Mouse (Mus musculus) midbrain, postnatal 0 days (tissue): Measurements from ENCODE around the gene Cyp2t4. TPM values are rescaled to one million over a fixed set of nuclear protein-coding genes. Genes with fewer than 3 reads are reported as not detected.

Source experiments
- ATAC-seq: fragments of 200-750 bp; cut with Nextera tagmentation; 2 replicates; pipeline ENCODE4 v1.8.0; 2017; ENCODE audit warnings: moderate number of reproducible peaks, mild to moderate bottlenecking, moderate TSS enrichment, moderate library complexity; ENCODE audit not compliant: low FRiP score
- DNase-seq: peaks from one replicate; pipeline ENCODE4 v3.0.0-alpha.2; 2015; ENCODE audit warnings: low spot score
- H3K27ac ChIP-seq: fragments of 300-500 bp; sonication (generic); 2 replicates; pipeline ENCODE4 v1.5.1; 2014; ENCODE audit warnings: low read depth, mild to moderate bottlenecking, low read length, mixed read lengths
- H3K27me3 ChIP-seq: fragments of 300-500 bp; sonication (generic); 2 replicates; pipeline ENCODE4 v1.6.1; 2014; ENCODE audit warnings: low read length, control low read depth, mixed read lengths; ENCODE audit not compliant: insufficient read depth
- H3K36me3 ChIP-seq: fragments of 300-500 bp; sonication (generic); 2 replicates; pipeline ENCODE4 v1.6.1; 2014; ENCODE audit warnings: low read length, control low read depth, mixed read lengths; ENCODE audit not compliant: insufficient read depth
- H3K4me1 ChIP-seq: fragments of 300-500 bp; sonication (generic); 2 replicates; pipeline ENCODE4 v1.6.1; 2014; ENCODE audit warnings: mild to moderate bottlenecking, control low read depth, antibody characterized with exemption, low read length, mixed read lengths; ENCODE audit not compliant: insufficient read depth
- H3K4me2 ChIP-seq: fragments of 300-500 bp; sonication (generic); 2 replicates; pipeline ENCODE4 v1.6.1; 2014; ENCODE audit warnings: low read depth, mild to moderate bottlenecking, low read length, mixed read lengths; ENCODE audit not compliant: poor library complexity, severe bottlenecking
- H3K4me3 ChIP-seq: fragments of 300-500 bp; sonication (generic); 2 replicates; pipeline ENCODE4 v1.5.1; 2014; ENCODE audit warnings: low read depth, mild to moderate bottlenecking, low read length, moderate library complexity
- H3K9ac ChIP-seq: fragments of 300-500 bp; sonication (generic); replicated peaks from 2 replicates; pipeline ENCODE4 v1.6.1; 2014; ENCODE audit warnings: mild to moderate bottlenecking, low read length, moderate library complexity, mixed read lengths; ENCODE audit not compliant: poor library complexity, severe bottlenecking
- H3K9me3 ChIP-seq: fragments of 300-500 bp; sonication (generic); 2 replicates; pipeline ENCODE4 v1.6.1; 2016; ENCODE audit warnings: low read length, control low read depth
- CTCF ChIP-seq: IDR thresholded peaks from 2 replicates; pipeline ENCODE4 v1.5.1; 2016; ENCODE audit warnings: antibody characterized with exemption, mild to moderate bottlenecking
- WGBS: fragments of 180-500 bp; shearing (Covaris S2); extraction: QIAGEN DNeasy Blood & Tissue Kit; methylation state at CpG from one replicate; pipeline ENCODE4 v1.1.7; 2014; 5-methylcytosine and 5-hydroxymethylcytosine counted together
- polyA plus RNA-seq: library from polyadenylated mRNA; unstranded; fragments of >200 nt; fragmentation: Nextera tagmentation; extraction: Ambion mirVana; gene quantifications from 2 replicates; pipeline ENCODE4 v1.2.1, GENCODE M21; 2015
- total RNA-seq: library from RNA; depleted of rRNA; stranded (reverse); fragments of >200 nt; gene quantifications from 2 replicates; pipeline ENCODE4 v1.2.3, GENCODE M21; 2014

Cyp2t4 gene
- total and polyA plus RNA-seq, 2 experiments from 2014 or later, result 0.30 TPM; not detected in 1

DNA sequence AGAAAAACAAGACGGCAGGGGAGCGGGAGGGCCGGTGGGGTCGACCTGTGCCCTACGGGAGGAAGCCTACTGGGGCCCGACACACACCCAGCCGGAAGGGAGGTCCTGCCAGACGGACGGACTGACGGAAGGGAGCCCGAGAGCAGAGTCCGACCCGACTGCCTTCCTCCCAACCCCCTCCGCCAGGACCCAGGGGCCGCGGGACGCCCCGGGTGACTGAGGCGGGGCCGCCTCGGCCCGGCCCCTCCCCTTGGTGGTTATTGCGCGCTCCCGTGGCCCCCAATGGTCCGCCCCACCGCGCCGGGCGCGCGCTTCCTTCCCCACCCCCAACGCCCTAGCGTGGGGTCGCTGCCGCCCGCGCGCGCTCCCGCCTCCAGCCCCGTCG is 12.7 kb downstream of the Cyp2t4 start:
- no peak for TF ChIP-seq CTCF
- under 1% methylated on average over 20 of the region's 43 CpGs for WGBS
- Histone ChIP-seq H3K4me1 (peaks cover 25% of the 10 kb centered on the region), H3K27ac (peak overlapping the region; percentile 96), H3K4me3 (peak overlapping the region; percentile 82), H3K9me3 (no peaks in the 10 kb centered on the region), H3K27me3 (no peaks in the 10 kb centered on the region), H3K4me2 (peak overlapping the region; percentile 69), H3K36me3 (peaks cover 13% of the 10 kb centered on the region), H3K9ac (peak overlapping the region; percentile 94)
- DNase-seq, result peak; percentile 78
- peak; percentile 67 for ATAC-seq

DNA sequence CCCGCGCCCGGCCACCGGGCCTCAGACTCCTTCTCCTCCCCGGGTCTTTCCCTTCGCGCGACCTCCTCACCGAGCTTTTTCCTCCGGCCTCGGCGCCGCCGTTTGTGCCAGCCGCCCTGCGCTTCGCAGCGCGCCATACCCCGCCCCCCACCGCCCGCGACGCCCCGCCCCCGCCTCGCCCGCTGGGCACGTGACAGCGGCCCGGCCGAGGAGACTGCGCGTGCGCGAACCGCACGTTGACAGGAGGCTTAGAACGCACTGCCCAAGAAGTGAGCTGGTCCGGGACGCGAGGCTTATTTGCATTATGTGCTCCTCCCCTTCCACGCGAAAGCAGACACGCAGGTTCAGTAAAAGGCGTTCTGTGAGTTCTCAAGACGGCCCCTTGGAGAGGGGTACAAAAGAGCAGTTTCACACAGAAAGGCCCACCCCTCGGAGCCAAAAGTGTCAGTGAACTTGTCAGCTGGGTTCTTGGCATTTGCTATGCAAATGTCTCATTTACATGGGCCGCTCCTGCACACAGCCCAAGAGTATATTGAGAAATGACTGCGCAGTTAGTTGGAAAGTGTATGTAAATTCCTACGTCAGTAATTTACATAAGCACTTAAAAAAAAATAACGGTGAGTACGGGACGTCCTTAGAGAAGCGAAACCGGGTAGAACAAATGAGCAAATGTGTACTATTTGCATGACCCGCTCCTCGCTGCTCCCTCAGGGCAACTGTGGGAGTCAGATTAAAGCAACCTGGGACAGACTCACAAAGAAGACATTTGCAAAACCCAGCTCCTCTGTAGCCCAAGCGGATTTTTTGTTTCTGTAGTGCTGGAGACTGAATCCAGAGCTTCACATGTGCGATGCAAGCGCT is 13.3 kb downstream of the Cyp2t4 start, which contains the start of gene Egln2:
TSS of gene Egln2 (minus strand) at position 189 of the 861 bp plus-strand sequence.
- Histone ChIP-seq H3K4me1 (peaks cover 25% of the 10 kb centered on the region), H3K9ac (peak within 1 kb of the TSS; percentile 94), H3K36me3 (peaks cover 14% of the 10 kb centered on the region; the same call in 1 of the 2 replicates), H3K9me3 (no peaks in the 10 kb centered on the region), H3K4me2 (peak within 1 kb of the TSS; percentile 69), H3K4me3 (peak within 1 kb of the TSS; percentile 82), H3K27ac (peak within 1 kb of the TSS; percentile 96), H3K27me3 (no peaks in the 10 kb centered on the region)
- ATAC-seq (peak; percentile 83), DNase-seq (peak; percentile 94)
- TF ChIP-seq CTCF, result no peak
- WGBS, result 1% methylated on average over 60 of the region's 61 CpGs

DNA sequence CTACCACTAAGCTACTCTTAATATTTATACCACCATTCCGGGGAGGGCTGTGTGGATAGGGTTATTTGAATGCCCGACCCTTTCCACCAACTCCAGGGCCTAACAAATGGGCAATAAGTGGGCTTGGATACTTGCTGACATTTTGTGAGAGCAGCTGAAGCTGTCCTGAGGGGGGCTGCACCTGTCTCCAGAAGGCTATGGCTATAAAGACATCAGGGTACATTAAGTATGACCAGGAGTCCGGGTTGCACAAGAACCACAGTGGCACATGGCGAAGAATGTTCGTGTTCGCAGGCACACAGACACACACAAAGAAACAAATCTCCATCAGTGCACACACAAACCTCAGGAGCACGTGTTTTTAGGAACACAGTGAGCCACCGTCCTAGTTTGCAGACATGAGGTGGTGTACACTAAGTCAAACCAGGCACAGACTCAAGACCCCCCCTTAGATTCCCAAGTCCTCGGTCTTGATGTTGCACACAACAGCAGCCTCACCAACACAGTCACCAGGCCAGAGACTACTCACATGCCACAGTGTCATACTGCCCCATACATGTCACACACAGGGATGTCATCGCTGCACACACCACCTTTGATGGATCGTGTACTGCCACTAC is 14.1 kb downstream of the Cyp2t4 start:
- Histone ChIP-seq H3K27me3 (no peaks in the 10 kb centered on the region), H3K27ac (peak overlapping the region; percentile 96), H3K36me3 (peaks cover 22% of the 10 kb centered on the region), H3K4me1 (peaks cover 25% of the 10 kb centered on the region), H3K4me3 (peak overlapping the region; percentile 82), H3K9me3 (no peaks in the 10 kb centered on the region), H3K4me2 (peak overlapping the region; percentile 69), H3K9ac (0 out of 2 replicates have a peak overlapping the region, but pooled peaks have one; percentile 94)
- DNase-seq, result no peak
- WGBS, result 67% methylated on average over 11 of the region's 11 CpGs
- no peak for ATAC-seq
- no peak for TF ChIP-seq CTCF

DNA sequence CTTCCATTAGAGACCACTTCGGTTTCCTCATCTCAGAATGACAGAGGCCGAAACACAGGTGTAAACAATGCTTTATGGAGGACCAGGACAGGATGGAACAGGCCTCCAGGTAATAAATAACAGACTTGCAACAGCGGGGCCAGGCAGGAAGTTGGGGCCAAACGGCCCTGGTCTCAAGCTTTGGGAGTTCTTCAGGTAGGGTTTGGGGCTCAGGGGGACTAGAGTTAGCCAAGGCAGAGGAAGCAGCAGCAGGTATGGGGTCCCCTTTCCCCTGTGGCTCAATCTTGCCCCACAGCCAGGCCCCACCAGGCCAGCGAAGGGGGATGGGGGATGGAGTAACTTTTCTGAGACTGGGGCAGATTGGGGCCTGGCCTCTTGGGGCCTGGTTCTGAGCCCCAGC is 14.9 kb downstream of the Cyp2t4 start:
- DNase-seq, result no peak
- H3K4me1 ChIP-seq, result peaks cover 19% of the 10 kb centered on the region
- no peaks in the 10 kb centered on the region for H3K9me3 ChIP-seq
- no peak overlapping the region for H3K27ac ChIP-seq
- no peaks in the 10 kb centered on the region for H3K27me3 ChIP-seq
- no peak overlapping the region for H3K9ac ChIP-seq
- no peak for TF ChIP-seq CTCF
- no peak overlapping the region for H3K4me2 ChIP-seq
- no peak for ATAC-seq
- H3K4me3 ChIP-seq, result no peak overlapping the region
- WGBS, result 95% methylated on average over 5 of the region's 5 CpGs
- H3K36me3 ChIP-seq, result peaks cover 28% of the 10 kb centered on the region

GRCm38 (mm10) chr7:27170981-27171380 is 17.5 kb downstream of the Cyp2t4 start:
- peaks cover 41% of the 10 kb centered on the region for H3K36me3 ChIP-seq

DNA sequence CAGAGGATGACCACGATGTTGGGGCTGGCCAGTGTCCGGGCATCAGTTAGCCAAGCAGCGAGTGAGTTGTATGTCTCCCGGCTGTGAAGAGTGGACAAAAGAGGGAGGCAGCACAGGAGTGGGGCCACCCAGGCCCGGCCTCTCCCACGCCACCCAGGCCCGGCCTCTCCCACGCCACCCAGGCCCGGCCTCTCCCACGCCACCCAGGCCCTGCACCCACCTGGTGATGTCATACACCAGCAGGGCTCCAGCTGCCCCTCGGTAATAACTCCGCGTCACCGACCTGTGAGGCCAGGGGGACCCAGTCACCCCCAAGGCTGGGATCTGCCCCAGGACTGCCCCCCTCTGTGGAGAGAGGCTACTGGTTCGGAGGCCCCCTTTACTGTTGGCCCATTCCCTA is 21.0 kb downstream of the Cyp2t4 start:
- no peak overlapping the region for H3K4me2 ChIP-seq
- no peak overlapping the region for H3K9ac ChIP-seq
- ATAC-seq, result no peak
- 94% methylated on average over 15 of the region's 15 CpGs for WGBS
- no peak for DNase-seq
- H3K4me1 ChIP-seq, result no peaks in the 10 kb centered on the region
- no peak for TF ChIP-seq CTCF
- no peak overlapping the region for H3K27ac ChIP-seq
- no peaks in the 10 kb centered on the region for H3K27me3 ChIP-seq
- no peak overlapping the region for H3K4me3 ChIP-seq
- H3K36me3 ChIP-seq, result peaks cover 41% of the 10 kb centered on the region
- no peaks in the 10 kb centered on the region for H3K9me3 ChIP-seq

More at GRCm38 (mm10) chr7:27170981-27171380, 17.5 kb downstream of the Cyp2t4 start:
- no peak overlapping the region for H3K4me3 ChIP-seq
- H3K4me1 ChIP-seq, result no peaks in the 10 kb centered on the region
- H3K9me3 ChIP-seq, result no peaks in the 10 kb centered on the region
- 95% methylated on average over 3 of the region's 3 CpGs for WGBS
- no peak overlapping the region for H3K9ac ChIP-seq
- H3K27me3 ChIP-seq, result no peaks in the 10 kb centered on the region
- no peak overlapping the region for H3K4me2 ChIP-seq
- ATAC-seq (no peak), DNase-seq (no peak)
- H3K27ac ChIP-seq, result no peak overlapping the region
- TF ChIP-seq CTCF, result no peak
